Mouse (Mus musculus) liver, adult 2 months (tissue): ENCODE data around the gene Atp5l.

ENCODE experiments used
- CTCF ChIP-seq: fragments of 200-500 bp; IDR thresholded peaks from 2 replicates; pipeline ENCODE4 v1.5.1; 2011; ENCODE audit warnings: low read depth, low read length, control low read depth
- POLR2A ChIP-seq: fragments of 200-500 bp; IDR thresholded peaks from 2 replicates; pipeline ENCODE4 v1.6.1; 2011; ENCODE audit warnings: low read length, control low read depth; ENCODE audit not compliant: insufficient read depth; ENCODE audit errors: extremely low read depth

DNA sequence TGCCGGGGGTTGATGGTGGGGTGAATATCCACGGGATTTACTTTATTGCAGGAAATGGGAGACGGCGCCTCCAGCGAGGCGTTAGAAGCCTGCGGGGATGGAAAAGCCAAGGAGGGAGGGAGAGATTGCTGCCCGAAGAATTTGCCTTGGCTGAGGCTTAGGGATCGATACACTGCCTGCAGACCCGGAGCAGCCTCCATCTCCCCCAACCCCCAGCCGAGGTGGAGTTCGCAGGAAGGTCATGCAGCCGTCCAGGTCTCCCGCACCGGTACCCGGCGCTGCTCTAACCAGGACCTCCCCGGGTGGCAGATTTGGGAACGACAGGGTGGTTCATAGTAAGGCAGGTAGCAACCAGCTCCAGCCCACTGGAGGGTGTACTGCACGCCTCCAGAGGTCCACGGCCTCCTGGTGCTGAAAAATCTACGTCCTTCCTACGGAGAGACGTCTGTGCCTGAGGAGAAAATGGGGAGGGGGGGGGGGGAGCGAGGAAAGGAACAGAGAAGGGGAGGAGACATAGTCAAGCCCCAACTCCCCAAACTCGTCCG is 38.0 kb downstream of the Atp5l start:
- TF ChIP-seq CTCF (peak; percentile 17; the same call in 1 of the 2 replicates), POLR2A (no peak)
